Mouse (Mus musculus): Measurements from ENCODE around the gene Tent5b. TPM values are rescaled to one million over a fixed set of nuclear protein-coding genes. Genes with fewer than 3 reads are reported as not detected.

Gene Tent5b
- total RNA-seq (2015): not detected in 2 replicates
- total RNA-seq (2017): not detected in 2 replicates

DNA sequence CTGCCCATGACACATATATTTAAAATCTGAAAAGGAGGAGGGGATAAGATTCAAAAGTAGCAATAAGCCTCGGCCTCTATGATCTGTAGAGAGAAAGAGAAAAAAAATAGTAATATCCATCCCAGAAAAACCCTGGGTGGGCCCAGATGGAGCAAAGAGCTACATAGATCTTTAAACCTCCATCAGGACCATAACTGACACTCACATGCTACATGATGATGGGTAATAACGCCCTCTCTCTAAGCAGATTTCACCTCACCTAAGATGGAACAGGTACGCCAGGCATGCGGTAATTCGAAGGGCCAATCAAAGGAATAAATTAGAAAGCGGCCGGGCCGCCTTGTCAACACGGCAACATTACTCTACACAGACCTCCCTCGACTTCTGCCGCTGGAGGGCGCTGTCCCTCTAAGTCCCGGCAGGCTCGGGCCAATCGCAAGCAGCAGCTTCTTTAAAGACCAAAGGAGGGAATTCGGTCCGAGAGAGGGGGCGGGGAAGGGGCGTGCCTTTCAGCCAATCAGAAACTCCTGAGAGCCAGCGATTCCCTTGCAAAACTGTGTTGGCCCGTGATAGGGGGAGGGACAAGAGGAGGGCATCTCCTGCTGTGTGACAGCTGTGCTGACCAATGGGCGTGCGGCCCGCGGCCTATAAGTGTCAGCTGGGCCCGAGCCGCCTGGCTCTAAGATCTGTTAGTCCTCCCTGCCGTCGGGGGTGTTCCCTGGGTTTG lies at the start of gene Tent5b:
Gene Tent5b, plus strand, starts transcription at position 675 of the 727 bp plus-strand sequence.
- ATAC-seq (ENCODE audit: poor library complexity, severe bottlenecking): peak; percentile 97

DNA sequence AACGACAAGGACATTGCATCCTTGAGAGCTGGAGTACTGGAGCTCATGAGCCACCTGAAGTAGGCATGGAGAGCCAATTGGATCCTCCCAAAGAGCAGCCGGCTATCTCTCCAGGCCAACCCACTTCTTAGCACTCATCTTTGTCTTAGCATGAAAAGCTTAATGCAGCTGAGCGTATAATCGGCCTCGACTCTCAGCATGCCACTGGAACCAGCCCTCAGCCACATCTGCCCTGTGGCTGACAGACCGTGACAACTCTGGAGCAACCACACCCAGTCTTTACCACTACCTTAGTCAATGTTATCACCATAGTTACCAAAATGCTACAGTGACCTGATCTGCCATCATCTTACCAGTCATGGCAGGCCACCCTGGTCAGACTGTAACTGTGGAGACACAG lies 48.4 kb upstream of the Tent5b start:
- no peak for ATAC-seq (ENCODE audit: poor library complexity, severe bottlenecking)

DNA sequence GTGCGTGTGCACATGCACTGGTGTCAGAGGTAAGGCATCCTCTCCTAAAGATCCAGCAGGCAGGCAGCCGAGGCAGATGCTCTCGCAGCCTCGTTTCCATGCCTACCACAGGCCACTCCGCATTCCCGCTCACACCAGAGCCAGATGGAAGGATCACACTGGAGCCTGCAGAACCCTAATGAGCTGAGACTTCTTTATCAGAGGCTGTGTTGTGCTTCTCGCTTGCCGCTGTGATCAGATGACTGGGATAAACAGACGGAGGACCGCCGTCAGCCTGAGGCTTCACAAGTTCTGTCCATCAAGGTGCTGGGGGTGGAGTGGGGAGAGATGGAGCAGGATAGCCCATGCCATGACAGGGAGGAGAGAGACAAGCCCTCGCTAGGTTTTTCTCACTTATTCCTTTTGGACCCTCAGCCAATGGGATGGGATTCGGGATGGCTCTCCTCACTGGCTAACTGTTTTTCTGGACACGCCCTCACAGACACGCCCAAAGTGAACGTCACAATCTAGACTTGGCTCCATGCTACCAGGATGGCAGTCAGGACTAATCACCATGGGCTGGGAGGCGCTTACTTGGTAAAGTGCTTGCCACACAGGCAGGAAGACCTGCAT lies 47.3 kb upstream of the Tent5b start:
- no peak for ATAC-seq (ENCODE audit: poor library complexity, severe bottlenecking)

DNA sequence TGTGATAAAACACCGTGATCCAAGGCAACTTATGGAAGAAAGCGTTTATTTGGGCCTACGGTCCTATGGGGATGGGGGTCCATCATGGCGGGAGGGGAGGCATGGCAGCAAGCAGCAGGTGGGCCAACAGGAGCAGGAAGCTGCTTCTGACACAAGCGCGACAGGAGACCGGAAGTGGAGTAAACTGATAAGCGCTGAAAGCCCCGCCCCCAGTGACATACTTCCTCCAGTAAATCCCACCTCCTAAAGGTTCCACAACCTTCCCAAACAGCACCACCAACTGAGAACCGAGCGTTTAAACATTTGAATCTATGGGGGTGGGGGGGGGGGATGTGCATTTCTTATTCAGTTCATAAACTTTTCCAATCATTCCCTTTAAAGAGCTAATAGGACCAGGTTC lies 44.0 kb upstream of the Tent5b start:
- no peak for ATAC-seq (ENCODE audit: poor library complexity, severe bottlenecking)

DNA sequence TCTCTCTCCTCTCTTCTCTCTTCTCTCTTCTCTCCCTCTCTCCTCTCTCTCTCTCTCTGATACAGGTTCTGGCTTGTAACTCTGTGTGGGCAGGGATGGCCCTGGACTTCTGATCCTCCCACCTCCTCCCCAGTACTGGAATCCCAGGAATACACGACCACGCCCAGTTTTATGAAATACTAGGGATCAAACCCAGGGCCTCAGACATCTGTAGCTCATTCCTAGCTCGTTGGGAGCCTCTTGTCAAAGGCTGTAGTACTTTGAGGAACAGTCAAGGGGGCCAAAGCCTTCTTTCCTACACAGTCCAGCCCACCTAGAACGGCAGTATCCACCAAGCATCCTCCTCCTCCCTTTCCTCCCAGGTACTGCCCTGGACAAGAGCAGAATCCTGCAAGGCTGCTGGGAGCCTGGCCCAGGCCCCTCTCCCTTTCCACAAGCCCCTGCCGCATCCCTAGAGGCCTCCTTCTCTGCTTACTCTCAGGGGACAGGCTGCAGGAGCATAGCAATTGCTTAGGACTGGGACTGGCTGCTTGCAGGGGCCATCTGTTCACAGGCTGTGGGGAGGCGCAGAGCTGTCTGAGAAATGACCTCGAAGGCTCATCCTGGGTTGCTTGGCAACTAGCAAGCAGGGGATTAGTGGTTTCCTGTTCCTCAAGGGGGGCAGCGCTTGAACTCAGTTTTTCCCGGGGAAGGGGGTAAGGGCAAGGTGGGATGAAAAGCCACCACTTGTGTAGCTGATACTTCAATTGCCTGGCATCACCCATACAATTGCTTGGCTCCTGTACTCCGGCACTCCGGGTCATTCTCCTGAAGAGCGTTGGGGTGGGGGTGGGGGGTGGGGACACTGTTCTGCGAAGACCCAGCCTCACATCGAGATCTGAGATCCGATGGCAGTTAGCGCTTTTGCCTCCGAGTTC lies 40.2 kb upstream of the Tent5b start:
- no peak for ATAC-seq (ENCODE audit: poor library complexity, severe bottlenecking)

DNA sequence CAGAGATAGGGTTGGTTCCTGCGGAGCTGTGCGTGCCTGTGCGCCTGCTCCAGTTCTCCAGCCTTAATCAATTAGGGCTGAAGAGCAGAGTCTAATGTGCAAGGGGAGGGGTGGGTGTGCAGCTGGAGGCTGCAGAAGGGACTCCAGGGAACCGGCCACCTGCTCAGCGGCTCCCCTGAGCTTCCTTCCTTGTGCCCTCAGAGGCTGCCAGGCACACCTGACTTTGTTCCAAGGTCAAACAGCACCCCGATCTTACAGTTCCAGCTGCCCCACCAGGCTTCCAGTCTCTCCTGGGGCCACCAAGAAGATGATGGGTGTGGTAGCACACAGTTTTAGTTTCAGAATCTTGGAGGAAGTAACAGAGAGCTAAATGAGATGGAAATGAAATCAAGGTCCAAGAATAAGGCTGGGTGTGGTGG lies 39.5 kb upstream of the Tent5b start:
- peak; percentile 70 for ATAC-seq (ENCODE audit: poor library complexity, severe bottlenecking)

DNA sequence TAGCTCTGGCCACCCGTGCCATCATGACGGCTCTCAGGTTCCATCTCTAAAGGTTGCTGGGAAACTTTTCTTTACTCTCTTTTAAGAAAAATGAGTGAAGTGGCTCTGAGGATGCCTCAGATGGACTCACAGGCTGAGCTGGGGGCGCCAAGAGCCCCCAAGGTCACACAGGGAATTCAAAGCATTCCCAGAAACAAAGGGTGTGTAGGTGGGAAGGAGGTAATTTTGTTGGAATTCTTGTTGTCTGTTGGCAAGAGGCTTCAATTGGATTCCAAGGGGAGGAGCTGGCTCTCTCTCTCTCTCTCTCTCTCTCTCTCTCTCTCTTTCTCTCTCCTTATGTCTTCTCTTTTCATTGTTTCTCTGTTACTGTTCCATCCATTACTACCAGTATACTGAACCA lies 37.7 kb upstream of the Tent5b start:
- ATAC-seq (ENCODE audit: poor library complexity, severe bottlenecking): no peak

DNA sequence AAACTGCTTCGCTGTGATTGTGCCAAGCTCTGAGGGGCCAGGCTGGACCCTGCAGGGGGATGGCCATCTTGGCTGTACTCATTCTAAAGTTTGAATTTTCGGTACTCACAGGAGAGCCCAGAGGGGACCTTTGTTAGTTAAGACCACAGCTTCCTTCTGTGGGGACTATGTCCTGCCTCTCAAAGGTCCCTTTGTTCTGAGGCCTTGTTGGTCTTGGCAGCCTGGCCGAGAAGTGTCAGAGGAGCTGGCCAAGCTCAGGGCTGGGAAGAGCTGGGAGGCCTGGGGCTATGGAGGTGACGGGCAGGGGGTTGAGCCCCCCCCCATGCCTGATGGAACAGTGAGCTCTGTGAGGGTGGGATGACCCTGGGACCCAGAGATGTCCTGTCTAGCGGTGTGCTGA lies 36.8 kb upstream of the Tent5b start:
- ATAC-seq (ENCODE audit: poor library complexity, severe bottlenecking): no peak

DNA sequence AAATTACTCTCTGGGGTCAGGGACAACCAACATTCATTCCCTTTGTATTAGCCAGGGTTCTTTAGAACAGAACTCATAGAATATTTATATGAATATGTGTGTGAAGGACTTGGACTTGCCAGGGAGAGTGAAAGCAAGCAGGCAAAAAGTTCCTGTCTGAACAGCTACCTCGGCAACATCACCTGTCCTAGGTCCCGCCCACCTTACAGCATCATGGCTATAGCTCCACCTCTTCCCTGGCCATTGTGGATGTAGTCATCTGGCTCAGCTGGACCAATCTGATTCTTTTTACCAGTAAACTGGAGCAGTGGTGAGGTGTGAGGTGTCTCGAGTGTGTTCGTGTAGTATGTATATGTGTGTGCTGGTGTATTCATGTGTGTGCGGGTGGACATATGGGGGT lies 34.2 kb upstream of the Tent5b start:
- no peak for ATAC-seq (ENCODE audit: poor library complexity, severe bottlenecking)

DNA sequence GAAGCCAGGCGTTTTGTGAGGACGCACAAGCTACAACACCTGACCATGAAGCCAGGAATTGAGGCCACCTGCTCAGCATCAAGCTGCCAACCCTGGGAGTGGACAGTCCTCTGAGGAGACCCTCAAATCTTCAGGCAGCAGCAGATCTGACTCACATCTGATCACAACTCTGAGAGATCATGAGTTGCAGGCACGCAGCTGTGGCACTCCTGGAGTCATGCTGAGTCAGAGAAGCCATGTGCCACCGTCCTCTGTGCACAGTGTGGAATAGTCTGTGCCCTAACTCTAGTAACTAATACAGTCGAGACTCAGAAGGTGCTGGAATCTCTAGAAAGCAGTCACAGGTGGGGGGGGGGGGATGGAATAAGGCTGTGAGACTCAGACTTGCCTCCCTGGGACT lies 32.6 kb upstream of the Tent5b start:
- no peak for ATAC-seq (ENCODE audit: poor library complexity, severe bottlenecking)

DNA sequence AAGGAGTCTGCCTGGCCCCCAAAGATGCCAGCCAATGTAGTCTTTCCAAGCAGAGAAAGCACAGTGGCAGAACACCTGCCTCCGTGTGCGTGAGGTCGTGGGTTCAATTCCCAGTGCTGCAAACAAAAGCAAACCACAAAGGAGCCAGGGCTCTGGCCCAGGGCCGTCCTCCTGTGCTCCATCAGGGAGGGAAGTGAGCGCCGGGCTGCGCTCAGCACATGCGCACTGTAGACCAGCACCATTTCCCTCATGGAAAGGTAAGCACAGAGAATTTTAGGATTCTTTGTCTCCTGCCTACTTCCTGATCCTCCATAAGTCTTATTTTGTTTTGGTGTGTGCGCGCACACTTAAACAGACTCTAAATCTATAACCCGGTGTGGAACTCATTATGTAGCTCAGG lies 32.0 kb upstream of the Tent5b start:
- ATAC-seq (ENCODE audit: poor library complexity, severe bottlenecking): no peak

DNA sequence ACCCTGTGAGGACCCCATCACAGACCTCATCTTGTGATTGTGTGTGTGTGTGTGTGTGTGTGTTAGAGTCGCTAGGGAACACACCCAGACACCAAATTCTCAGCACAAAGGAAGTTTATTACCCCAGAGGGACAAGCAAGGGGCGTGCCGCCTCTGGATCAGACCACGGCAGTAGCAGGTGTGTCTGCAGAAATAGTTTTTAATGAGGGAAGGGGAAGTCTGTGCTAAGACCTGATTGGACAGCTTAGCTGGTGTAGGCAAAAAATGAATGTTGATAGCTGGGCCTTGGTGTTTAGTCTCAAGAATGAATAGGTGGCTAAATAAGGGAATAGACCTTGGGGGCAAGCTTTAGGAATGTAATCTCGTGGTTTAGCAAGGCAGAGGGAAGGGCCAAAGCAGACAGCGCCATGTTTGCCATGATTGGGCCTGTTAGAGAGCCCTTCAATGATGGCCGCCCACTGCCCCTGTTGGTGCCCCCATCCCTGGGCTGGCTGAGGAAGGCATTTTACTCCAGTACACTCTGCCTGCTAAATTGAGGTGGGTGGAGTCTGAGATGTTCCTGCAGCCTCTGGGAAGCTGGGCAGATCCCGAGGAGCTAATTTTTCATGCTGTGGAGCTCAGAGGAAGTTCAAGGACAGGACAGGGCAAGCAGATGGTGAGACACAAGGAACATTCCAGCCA lies 31.1 kb upstream of the Tent5b start:
- ATAC-seq (ENCODE audit: poor library complexity, severe bottlenecking): no peak

DNA sequence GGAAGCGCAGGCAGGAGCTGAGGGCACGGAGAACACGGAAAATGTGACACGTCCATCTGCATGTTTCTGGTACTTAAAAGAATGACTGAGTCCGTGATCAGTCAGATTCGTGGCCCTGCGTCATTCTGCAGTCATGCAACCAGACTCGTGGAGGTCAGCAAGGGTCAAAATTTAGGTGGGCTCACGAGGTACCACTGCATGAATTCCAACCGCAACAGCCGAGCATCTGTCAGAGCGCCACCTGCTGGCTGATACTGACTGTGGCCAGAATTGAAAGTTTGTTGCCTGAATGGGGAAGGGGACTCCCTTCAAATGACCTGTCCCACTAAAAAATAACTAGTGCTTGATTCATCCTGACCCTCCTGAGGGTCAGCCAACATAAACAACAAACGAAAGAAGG lies 30.2 kb upstream of the Tent5b start:
- ATAC-seq (ENCODE audit: poor library complexity, severe bottlenecking): no peak

DNA sequence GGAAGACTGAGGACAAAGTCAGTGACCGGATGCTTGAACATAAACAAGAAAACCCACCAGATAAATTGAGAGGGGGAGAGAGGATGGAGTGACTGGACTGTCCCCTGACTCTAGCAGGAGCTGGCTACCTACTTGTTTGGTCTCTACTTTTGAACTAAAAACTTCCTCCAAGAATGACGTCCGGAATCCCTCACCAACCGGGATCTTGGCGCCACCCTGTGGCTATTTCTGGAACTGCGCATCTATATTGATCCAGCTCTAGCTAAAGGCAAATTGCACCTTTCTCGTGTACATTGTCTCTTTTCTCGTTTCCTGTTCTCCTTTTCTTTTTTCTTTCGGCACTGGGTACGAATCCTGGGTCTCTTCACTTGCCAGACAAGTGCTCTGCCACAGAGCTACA lies 28.4 kb upstream of the Tent5b start:
- ATAC-seq (ENCODE audit: poor library complexity, severe bottlenecking): peak; percentile 85

DNA sequence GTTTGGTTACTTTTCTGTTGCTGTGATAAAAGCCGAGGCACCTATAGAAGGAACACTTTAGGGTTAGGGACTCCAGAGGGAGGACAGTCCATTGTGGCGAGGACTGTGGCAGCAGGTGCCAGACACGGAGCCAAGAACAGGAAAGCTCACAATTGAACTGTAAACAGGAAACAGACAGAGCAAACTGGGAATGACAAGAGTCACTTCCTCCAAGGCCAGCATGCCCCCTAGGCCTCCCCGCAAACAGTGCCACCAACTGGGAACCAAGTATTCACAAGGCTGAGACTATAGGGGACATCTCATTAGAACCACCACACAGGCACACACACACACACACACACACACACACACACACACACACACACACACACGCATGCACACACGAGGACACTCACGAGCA lies 27.5 kb upstream of the Tent5b start:
- ATAC-seq (ENCODE audit: poor library complexity, severe bottlenecking): no peak

DNA sequence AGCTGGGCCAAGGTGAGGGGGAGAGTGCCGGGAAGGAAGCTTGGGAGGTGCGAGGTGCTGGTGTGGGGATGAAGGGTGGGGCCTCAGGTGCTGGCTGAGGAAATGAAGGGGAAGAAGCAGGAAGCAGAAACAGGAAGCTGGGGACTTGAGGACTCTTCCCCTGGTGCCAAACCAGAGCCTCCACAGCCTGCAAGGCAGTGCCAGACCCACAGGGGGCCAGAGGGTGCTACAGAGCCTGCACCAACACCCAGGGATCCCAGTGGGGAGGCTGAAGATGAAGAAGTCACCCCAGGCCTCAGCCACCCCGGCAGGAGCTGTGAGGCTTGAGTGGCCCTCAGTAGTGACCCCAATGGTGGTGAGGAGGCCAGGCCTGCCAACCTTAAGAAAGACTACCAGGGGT lies 21.9 kb upstream of the Tent5b start:
- peak; percentile 84 for ATAC-seq (ENCODE audit: poor library complexity, severe bottlenecking)

DNA sequence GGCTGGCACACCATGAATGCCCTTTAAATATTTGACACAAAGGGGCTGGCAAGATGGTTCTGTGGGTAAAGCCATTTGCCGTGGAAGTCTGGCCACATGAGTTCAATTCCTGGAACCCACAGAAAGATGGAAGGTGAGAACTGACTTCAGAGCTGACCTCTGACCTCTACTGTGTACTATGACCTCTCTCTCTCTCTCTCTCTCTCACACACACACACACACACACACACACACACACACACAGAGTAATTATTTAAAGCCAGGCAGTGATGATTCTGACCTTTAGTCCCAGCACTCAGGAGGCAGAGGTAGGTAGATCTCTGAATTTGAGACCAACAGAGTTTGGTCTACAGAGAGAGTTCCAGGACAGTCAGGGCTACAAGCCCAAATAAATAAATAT lies 19.9 kb upstream of the Tent5b start:
- no peak for ATAC-seq (ENCODE audit: poor library complexity, severe bottlenecking)

DNA sequence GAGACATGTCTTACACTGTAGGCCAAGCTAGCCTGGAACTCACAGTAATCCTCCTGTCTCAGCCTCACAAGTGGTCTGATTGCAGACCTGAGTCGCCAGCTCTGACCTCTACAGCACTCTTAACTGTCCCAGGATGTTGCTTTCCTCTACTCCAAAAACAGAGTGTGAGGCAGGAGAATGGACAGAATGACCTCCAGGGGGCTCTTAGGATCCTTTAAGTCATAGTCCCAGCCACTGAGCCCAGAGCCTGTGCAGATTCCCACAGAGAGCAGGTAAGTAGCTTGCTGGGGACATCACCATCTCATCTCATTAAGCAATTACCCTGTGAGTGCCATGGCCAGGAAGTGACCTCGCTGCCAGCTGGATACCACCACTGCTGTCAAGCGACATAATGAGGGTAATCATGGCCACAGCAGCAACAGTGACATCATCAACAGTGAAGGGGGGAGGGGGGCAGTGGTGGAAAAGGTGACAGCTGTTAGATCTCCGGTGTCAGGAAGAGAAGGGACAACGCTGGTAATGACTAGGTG lies 19.1 kb upstream of the Tent5b start:
- no peak for ATAC-seq (ENCODE audit: poor library complexity, severe bottlenecking)

DNA sequence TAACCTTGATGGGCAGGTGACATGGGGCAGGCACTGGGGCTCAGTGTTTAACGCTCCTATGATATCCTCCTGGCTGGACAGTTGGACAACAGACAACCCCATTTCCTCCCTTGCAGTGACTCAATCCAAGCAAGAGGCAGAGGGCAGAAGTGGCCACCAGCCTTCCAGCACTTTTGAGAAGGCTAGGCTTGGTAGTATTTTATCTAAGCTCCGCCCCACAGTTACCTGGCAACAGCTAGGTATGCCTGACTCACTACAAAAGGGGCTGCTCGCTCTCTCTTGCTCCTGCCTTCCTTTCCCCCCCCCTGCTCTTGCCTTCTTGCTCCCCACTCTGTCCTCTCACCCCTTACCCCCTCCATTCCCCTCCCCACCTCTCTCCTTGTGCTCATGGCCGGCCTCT lies 18.6 kb upstream of the Tent5b start:
- no peak for ATAC-seq (ENCODE audit: poor library complexity, severe bottlenecking)

DNA sequence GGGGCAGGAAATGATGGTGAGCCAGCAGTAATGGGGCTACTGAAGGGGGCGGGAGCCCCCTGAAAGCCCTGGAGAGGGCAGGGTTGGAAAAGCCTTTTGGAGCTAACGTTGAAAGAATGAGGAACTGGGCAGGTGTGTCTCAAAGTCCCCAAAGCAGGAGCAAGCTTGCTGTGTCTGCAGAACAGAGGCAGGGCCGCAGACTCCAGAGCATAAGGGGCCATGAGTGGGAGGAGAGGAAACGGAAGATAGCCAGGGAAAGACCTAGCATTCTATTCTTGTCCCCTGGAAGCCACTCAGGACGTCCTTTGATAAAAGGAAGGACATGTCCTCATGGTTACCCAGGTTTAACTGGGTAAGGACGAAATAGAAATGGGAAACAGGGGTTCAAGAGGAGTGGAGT lies 16.7 kb upstream of the Tent5b start:
- ATAC-seq (ENCODE audit: poor library complexity, severe bottlenecking): no peak

DNA sequence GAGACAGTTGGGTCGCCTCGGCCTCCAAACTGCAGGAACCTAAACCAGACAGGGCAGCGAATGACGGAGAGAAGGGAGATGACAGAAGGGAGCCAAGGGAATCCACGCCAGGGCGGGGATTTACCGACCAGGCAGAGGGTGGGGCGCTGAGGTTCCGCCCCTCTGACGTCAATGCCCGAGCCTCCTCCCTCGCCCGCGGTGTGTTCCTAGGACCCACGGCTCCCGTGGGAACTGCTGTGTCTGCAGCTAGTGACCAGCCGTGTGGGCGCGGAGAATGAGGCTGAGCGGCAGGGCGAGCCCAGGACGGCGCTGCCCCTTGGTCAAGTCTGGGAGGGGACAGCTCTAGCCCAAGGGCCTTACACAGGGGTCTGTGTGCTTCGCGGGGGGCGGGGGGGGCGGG lies 11.9 kb upstream of the Tent5b start:
- ATAC-seq (ENCODE audit: poor library complexity, severe bottlenecking): peak; percentile 90

Measured in megakaryocyte, adult 5-6 weeks (primary cell).